Mouse (Mus musculus): ENCODE results near the gene Tln2. TPM values are rescaled to one million over a fixed set of nuclear protein-coding genes. Genes with fewer than 3 reads are reported as not detected.
A peak's percentile ranks its signal among the peaks of the same experiment; 100 is the strongest.

Tln2 gene
- total RNA-seq, 1 experiment from 2014 or later = 0.82 TPM

GRCm38 (mm10) chr9:67486621-67487020, 72.9 kb downstream of the Tln2 start:
- ATAC-seq (replicated peaks; ENCODE audit: low read depth, poor library complexity, severe bottlenecking) = no peak

GRCm38 (mm10) chr9:67485169-67486072, 74.1 kb downstream of the Tln2 start:
- ATAC-seq (replicated peaks; ENCODE audit: low read depth, poor library complexity, severe bottlenecking) = no peak

GRCm38 (mm10) chr9:67482277-67482676, 77.2 kb downstream of the Tln2 start:
- ATAC-seq (replicated peaks; ENCODE audit: low read depth, poor library complexity, severe bottlenecking) = no peak

- ATAC-seq (replicated peaks; ENCODE audit: low read depth, poor library complexity, severe bottlenecking) = no peak
Measured at GRCm38 (mm10) chr9:67481851-67482250, 77.7 kb downstream of the Tln2 start.

GRCm38 (mm10) chr9:67477445-67477844, 82.1 kb downstream of the Tln2 start:
- ATAC-seq (replicated peaks; ENCODE audit: low read depth, poor library complexity, severe bottlenecking) = no peak

GRCm38 (mm10) chr9:67476184-67476583, 83.3 kb downstream of the Tln2 start:
- ATAC-seq (replicated peaks; ENCODE audit: low read depth, poor library complexity, severe bottlenecking) = no peak

- ATAC-seq (replicated peaks; ENCODE audit: low read depth, poor library complexity, severe bottlenecking) = no peak
Measured at GRCm38 (mm10) chr9:67463440-67464122, 95.9 kb downstream of the Tln2 start.

- no peak for ATAC-seq (replicated peaks; ENCODE audit: low read depth, poor library complexity, severe bottlenecking)
Measured at GRCm38 (mm10) chr9:67441484-67441883, 118.0 kb downstream of the Tln2 start.

GRCm38 (mm10) chr9:67437511-67437910, 122.0 kb downstream of the Tln2 start:
- ATAC-seq (replicated peaks; ENCODE audit: low read depth, poor library complexity, severe bottlenecking) = no peak

- ATAC-seq (replicated peaks; ENCODE audit: low read depth, poor library complexity, severe bottlenecking) = no peak
Measured at GRCm38 (mm10) chr9:67435333-67436154, 124.0 kb downstream of the Tln2 start.

- ATAC-seq (replicated peaks; ENCODE audit: low read depth, poor library complexity, severe bottlenecking) = no peak
Measured at GRCm38 (mm10) chr9:67429199-67429892, 130.2 kb downstream of the Tln2 start.

- no peak for ATAC-seq (replicated peaks; ENCODE audit: low read depth, poor library complexity, severe bottlenecking)
Measured at GRCm38 (mm10) chr9:67428306-67429047, 131.0 kb downstream of the Tln2 start.

GRCm38 (mm10) chr9:67426304-67426703, 133.2 kb downstream of the Tln2 start:
- ATAC-seq (replicated peaks; ENCODE audit: low read depth, poor library complexity, severe bottlenecking) = no peak

GRCm38 (mm10) chr9:67424110-67424509, 135.4 kb downstream of the Tln2 start:
- peak; percentile 80 for ATAC-seq (replicated peaks; ENCODE audit: low read depth, poor library complexity, severe bottlenecking)

- ATAC-seq (replicated peaks; ENCODE audit: low read depth, poor library complexity, severe bottlenecking) = no peak
Measured at GRCm38 (mm10) chr9:67418092-67418491, 141.4 kb downstream of the Tln2 start.

GRCm38 (mm10) chr9:67410667-67411066, 148.8 kb downstream of the Tln2 start:
- ATAC-seq (replicated peaks; ENCODE audit: low read depth, poor library complexity, severe bottlenecking) = no peak

GRCm38 (mm10) chr9:67404736-67405135, 154.8 kb downstream of the Tln2 start:
- peak; percentile 97 for ATAC-seq (replicated peaks; ENCODE audit: low read depth, poor library complexity, severe bottlenecking)

GRCm38 (mm10) chr9:67399563-67399962, 159.9 kb downstream of the Tln2 start:
- no peak for ATAC-seq (replicated peaks; ENCODE audit: low read depth, poor library complexity, severe bottlenecking)

GRCm38 (mm10) chr9:67397756-67398155, 161.7 kb downstream of the Tln2 start:
- ATAC-seq (replicated peaks; ENCODE audit: low read depth, poor library complexity, severe bottlenecking) = no peak

Measured in common myeloid progenitor, adult 5-6 weeks (primary cell).